Mouse (Mus musculus) thymus, postnatal 10 days (tissue): ENCODE results near the gene Pias4.
A peak's percentile ranks its signal among the peaks of the same experiment; 100 is the strongest.
"Not testable (repeated sequence)": the region's sequence is repeated elsewhere in the genome, so short reads cannot be mapped to it uniquely, and the experiment has no call there.

ENCODE experiments used
- DNase-seq, 2 experiments: peaks; one replicate each; pipeline ENCODE4 v3.0.0; 2021; ENCODE audit warnings: low spot score in 2 of 2

The Pias4 gene

DNA sequence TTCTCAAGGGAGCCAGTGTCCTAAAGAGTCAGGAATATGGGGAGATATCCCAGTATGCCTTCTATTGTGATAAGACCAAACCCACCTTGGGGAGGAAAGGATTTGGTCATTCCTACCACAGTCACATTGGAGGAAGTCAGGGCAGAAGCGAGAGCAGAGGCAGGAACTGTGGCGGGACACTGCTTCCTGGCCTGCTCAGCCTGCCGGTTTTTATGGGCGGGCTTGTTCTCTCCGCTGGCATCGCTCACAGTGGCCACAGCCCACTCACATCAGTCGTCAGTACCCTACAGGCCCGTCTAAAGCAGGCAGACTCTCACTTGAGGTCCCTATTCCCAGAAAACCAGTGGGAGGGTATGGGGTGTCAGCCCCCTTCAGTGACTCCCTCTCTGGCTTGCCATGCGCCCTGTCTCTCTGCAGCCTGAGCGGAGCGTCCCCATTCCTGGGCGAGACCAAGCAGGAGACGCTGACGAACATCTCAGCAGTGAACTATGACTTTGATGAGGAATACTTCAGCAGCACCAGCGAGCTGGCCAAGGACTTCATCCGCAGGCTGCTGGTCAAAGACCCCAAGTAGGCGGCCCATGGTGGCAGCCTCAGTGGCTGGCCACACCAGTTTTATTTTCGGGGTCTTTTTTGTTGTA lies 23.7 kb upstream of the Pias4 start:
- DNase-seq: no peak

- DNase-seq: no peak
Observed at GRCm38 (mm10) chr10:81190912-81191321, 23.2 kb upstream of the Pias4 start.

DNA sequence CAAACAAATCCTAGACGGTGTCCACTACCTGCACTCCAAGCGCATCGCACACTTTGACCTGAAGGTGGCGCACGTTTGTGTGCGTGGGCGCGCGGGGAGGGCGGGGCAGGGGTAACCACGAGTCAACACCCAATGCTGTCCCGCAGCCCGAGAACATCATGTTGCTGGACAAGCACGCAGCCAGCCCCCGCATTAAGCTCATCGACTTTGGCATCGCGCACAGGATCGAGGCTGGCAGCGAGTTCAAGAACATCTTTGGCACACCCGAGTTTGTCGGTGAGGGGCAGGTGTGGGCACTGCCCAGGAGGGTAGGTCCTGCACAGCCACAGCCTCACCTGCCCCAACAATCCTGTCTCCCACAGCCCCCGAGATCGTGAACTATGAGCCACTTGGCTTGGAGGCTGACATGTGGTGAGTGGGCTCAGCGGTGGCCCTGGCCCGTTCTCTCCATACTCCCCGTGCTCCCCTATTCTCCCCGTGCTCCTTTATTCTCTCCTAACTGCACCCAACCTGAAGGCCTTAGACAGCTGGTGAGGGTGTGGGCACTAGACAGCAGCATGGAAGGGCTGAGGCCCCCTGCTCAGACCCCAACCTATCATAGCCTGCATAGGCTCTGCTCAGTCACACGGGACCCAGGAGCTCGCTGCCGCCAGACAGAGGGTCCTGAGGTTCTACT lies 22.7 kb upstream of the Pias4 start:
- no peak for DNase-seq

DNA sequence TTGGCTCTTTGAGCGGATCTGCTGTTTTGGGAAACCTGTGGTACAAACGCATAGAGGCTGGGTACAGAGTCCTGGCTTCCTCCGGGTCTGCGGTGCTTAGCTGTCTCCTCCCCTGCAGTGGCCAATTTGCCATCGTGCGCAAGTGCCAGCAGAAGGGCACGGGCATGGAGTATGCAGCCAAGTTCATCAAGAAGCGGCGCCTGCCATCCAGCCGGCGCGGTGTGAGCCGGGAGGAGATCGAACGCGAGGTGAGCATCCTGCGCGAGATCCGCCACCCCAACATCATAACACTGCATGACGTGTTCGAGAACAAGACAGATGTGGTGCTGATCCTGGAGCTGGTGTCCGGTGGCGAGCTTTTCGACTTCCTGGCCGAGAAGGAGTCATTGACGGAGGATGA lies 22.1 kb upstream of the Pias4 start:
- DNase-seq: no peak

GRCm38 (mm10) chr10:81187161-81187560 lies 19.4 kb upstream of the Pias4 start:
- no peak for DNase-seq

DNA sequence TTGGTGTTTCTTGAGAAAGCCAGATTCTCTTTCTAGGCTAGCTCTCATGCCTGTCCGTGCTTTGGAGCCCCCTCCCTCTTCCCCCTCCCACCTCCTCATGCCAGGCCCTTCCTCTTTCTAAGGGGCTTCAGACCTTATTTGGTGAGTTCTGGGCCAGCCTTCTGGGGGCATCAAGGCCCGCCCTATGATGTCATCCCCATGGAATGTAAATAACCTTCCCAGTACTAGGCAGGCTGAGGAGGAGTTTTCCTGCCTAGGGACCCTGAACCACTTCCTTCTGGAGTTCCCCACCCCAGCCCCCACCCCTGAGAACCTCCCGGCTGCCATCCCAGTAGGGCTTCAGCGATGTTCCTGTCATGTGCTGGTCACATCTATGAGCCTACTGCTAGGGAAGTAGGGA lies 17.0 kb upstream of the Pias4 start:
- no peak for DNase-seq

- no peak for DNase-seq
Observed at GRCm38 (mm10) chr10:81183805-81184204, 16.1 kb upstream of the Pias4 start, which contains the start of gene 4930442H23Rik. TSS of gene 4930442H23Rik (minus strand) at chr10:81183849.

DNA sequence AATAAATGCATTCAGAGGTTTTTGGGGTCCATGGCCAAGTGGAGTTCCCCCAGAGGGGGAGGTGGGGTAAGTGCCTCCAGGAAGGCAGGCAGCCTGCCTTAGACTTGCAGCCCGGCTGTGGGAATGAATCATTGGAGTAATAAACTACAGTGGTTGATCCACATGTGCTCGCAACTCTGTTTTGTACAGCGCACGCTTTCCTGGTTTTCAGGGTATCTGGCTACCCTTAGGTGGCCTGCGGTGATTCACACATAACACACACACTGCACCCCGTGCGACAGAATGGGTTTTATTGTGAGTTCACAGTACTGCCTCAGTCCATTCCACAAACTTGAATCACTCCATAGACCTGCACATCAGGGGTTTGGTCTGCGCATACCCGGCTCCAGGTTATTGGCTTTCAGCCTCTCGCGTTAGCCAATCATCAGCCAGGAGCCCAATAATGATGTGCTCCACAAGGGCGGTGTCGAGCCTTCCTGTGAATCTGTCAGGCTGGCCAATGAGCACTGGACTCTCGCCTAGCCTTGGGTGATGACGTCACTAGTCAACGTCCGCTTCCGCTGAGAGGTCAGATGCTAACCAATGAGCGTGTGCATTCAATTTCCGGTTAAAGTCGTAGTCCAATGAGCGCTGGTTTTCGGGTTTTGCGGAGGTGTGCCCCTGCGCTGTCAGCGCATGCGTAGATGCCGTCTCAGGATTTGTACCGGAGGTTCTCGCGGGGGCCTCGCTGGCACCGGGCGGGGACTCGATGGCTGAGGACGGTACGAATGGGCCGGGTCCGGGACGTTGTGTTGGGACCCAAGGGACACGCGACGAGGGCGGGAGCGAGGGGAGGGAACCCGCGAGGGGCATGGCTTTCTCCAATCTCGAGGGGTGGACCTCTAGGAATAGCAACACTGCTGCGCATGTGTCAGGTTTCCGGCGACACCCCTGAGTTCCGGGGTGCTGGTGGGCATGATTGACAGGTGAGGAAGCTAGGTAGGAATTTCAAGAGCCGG lies 14.9 kb upstream of the Pias4 start, which contains the start of gene Dapk3:
Gene Dapk3 (plus strand): TSS at position 670 of the 998 bp plus-strand sequence.
- DNase-seq: peak; percentile 93 to 94

- DNase-seq: not testable (repeated sequence)
Observed at GRCm38 (mm10) chr10:81181860-81182259, 14.1 kb upstream of the Pias4 start.

- no peak for DNase-seq
Observed at GRCm38 (mm10) chr10:81180946-81181345, 13.2 kb upstream of the Pias4 start.

- DNase-seq: no peak
Observed at GRCm38 (mm10) chr10:81179451-81180342, 12.0 kb upstream of the Pias4 start.

GRCm38 (mm10) chr10:81178927-81179326 lies 11.2 kb upstream of the Pias4 start:
- no peak for DNase-seq

GRCm38 (mm10) chr10:81177958-81178712 lies 10.4 kb upstream of the Pias4 start:
- DNase-seq: no peak

GRCm38 (mm10) chr10:81177491-81177925 lies 9.8 kb upstream of the Pias4 start:
- DNase-seq: no peak

DNA sequence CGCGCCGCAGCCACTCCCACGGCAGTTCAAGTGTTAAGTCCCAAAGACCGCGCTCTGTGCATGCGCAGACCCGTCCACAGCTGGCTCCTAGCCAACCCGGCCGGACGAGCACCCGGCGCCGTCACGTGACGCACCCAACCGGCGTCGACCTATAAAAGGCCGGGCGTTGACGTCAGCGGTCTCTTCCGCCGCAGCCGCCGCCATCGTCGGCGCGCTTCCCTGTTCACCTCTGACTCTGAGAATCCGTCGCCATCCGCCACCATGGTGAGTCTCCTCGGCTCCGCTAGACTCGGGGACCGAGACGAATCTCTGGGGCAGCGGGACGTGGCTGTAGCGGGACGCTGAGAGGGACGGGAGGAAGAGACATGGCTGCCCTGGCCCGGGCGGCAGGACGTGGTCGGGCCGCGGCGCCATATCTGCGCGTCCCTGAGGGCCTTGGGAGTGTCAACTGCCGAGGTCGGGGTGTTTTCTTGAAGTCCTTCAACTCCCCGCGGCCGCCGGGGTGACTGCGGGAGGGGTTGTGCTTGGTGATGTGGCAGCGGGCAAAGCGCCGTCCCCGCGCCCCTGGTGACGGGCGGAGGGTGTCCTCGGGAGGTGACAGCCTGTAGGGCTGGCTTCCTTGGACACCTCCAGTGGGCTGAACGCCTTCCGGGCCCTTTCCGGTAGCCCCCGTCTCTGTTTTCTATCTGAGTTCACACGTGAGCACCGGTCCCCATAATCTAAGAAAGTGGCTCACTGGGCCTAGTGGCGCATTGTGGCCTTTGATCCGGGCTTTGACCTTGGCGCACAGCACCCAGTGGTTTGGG lies 8.9 kb upstream of the Pias4 start, which contains the start of gene Eef2:
Gene Eef2 (plus strand): TSS at position 166 of the 806 bp plus-strand sequence.
- DNase-seq: peak; percentile 97 to 98

DNA sequence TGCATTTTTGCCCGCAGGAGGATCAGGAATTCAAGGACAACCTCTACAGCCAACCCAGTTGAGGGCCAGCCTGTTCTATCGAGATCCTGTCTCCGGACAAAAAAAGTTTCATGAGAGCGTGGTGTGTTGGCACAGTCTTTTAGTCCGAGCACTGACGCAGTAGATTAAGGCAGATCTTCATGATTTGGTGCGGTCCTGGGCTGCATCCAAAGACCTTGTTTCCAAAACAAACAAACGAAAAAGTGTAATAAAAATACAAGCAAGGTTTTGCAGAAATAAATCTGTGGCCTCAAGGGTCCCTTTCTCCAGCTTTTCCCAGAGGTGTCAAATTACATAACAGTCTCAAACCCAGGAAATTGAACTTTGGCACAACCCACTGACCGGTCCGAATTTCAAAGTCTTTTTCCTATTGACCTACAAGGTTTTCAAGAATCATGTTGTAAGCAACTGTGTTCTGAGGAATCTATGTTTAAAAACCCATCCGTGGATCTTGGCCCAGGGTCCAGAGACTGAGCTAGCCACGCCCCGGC lies 8.3 kb upstream of the Pias4 start:
- DNase-seq: no peak

GRCm38 (mm10) chr10:81175345-81175701 lies 7.6 kb upstream of the Pias4 start:
- DNase-seq: not testable (repeated sequence)

- DNase-seq: peak; percentile 88 to 93
Observed at GRCm38 (mm10) chr10:81174617-81175344, 7.1 kb upstream of the Pias4 start.
